Mouse (Mus musculus) limb, embryonic 13.5 days (tissue): ENCODE results near the gene Tenm3. TPM values are rescaled to one million over a fixed set of nuclear protein-coding genes. Genes with fewer than 3 reads are reported as not detected.
A peak's percentile ranks its signal among the peaks of the same experiment; 100 is the strongest.

Source experiments
- ATAC-seq: fragments of 200-750 bp; cut with Nextera tagmentation; 2 replicates; pipeline ENCODE4 v1.8.0; 2017; ENCODE audit warnings: low read depth, moderate number of reproducible peaks, moderate TSS enrichment; ENCODE audit not compliant: low FRiP score
- H3K27ac ChIP-seq: fragments of 300-500 bp; sonication (generic); 2 replicates; pipeline ENCODE4 v1.5.1; 2015; ENCODE audit warnings: inconsistent platforms, mild to moderate bottlenecking, moderate library complexity
- H3K27me3 ChIP-seq: fragments of 300-500 bp; sonication (generic); 2 replicates; pipeline ENCODE4 v1.6.1; 2015; ENCODE audit warnings: mild to moderate bottlenecking, inconsistent platforms
- H3K36me3 ChIP-seq: fragments of 300-500 bp; sonication (generic); 2 replicates; pipeline ENCODE4 v1.6.1; 2015; ENCODE audit warnings: inconsistent platforms, mild to moderate bottlenecking, moderate library complexity
- H3K4me1 ChIP-seq: fragments of 300-500 bp; sonication (generic); 2 replicates; pipeline ENCODE4 v1.6.1; 2015; ENCODE audit warnings: inconsistent platforms
- H3K4me2 ChIP-seq: fragments of 300-500 bp; sonication (generic); replicated peaks from 2 replicates; pipeline ENCODE4 v1.6.1; 2015; ENCODE audit warnings: inconsistent platforms, mild to moderate bottlenecking, moderate library complexity
- H3K4me3 ChIP-seq: fragments of 300-500 bp; sonication (generic); 2 replicates; pipeline ENCODE4 v1.5.1; 2015; ENCODE audit warnings: moderate library complexity, mild to moderate bottlenecking, inconsistent platforms
- H3K9ac ChIP-seq: fragments of 300-500 bp; sonication (generic); 2 replicates; pipeline ENCODE4 v1.6.1; 2015; ENCODE audit warnings: mild to moderate bottlenecking, inconsistent platforms
- H3K9me3 ChIP-seq: fragments of 300-500 bp; sonication (generic); 2 replicates; pipeline ENCODE4 v1.6.1; 2016; ENCODE audit warnings: inconsistent platforms
- WGBS: fragments of 180-500 bp; shearing (Covaris S2); methylation state at CpG from one replicate; pipeline ENCODE4 v1.1.7; 2015; 5-methylcytosine and 5-hydroxymethylcytosine counted together
- polyA plus RNA-seq: library from polyadenylated mRNA; unstranded; fragments of >200 nt; fragmentation: Nextera tagmentation; extraction: Ambion mirVana; gene quantifications from 2 replicates; pipeline ENCODE4 v1.2.1, GENCODE M21; 2015

The Tenm3 gene
- polyA plus RNA-seq: 38.3 and 41.0 TPM in 2 replicates

DNA sequence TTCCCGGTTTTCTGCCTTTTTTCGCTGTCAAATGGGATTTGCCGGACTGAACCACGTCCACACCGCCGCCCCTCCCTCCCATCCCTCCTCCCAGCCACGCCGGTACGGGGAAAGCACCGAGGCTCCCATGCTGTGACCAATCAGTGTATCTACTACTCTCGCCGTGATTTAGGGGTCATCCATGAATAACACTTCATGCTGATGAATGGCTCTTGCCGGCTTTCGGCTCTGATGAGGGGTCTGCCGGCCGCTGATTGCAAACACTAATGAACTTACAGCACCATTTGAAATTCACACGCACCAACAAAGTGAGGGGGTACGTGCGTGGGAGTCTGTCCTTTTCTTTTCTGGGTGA is at the start of gene Tenm3:
Gene Tenm3, minus strand, starts transcription at position 21 of the 355 bp plus-strand sequence.
- Histone ChIP-seq H3K27me3 (peaks cover 50% of the 10 kb centered on the region), H3K27ac (peak within 1 kb of the TSS; percentile 75), H3K9me3 (no peaks in the 10 kb centered on the region), H3K4me3 (peak within 1 kb of the TSS; percentile 75), H3K4me2 (peak within 1 kb of the TSS; percentile 90), H3K36me3 (no peaks in the 10 kb centered on the region), H3K4me1 (peaks cover 27% of the 10 kb centered on the region; the same call in 1 of the 2 replicates), H3K9ac (peak within 1 kb of the TSS; percentile 86)
- ATAC-seq: peak; percentile 45; the same call in 1 of the 2 replicates
- WGBS: under 1% methylated on average over 19 of the region's 19 CpGs

DNA sequence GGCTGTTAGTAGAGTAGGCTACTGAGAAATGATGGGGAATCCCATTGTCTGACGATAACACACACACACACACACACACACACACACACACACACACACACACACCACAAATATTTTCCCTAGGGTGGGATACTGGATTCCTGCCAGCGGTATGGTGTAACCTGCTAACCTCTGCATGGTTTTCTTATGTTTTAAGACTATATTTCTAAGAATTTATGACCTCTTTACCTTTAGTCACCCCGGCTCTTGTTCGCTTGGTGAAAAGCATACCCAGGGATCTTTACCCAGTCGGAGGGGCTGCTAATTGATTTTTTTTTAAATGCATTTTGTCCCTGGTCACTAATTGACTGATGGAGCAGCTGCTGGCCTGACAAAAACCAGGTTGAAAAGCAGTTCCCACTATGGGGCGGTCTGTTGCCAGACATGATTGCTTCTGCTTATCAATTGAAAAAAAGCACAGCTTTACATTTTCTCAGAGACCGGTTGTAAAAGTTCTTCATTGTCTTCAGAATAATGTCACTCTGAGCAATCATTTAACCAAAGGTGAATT is 46.5 kb upstream of the Tenm3 start:
- Histone ChIP-seq H3K4me3 (no peak overlapping the region), H3K9me3 (no peaks in the 10 kb centered on the region), H3K4me1 (peaks cover 1% of the 10 kb centered on the region; the same call in 1 of the 2 replicates), H3K36me3 (no peaks in the 10 kb centered on the region), H3K9ac (no peak overlapping the region), H3K4me2 (no peak overlapping the region), H3K27ac (no peak overlapping the region), H3K27me3 (no peaks in the 10 kb centered on the region)
- WGBS: 28% methylated on average over 7 of the region's 7 CpGs
- no peak for ATAC-seq

- Histone ChIP-seq H3K36me3 (no peaks in the 10 kb centered on the region), H3K4me2 (no peak overlapping the region), H3K27me3 (no peaks in the 10 kb centered on the region), H3K9me3 (no peaks in the 10 kb centered on the region), H3K9ac (no peak overlapping the region), H3K27ac (no peak overlapping the region), H3K4me1 (no peaks in the 10 kb centered on the region), H3K4me3 (no peak overlapping the region)
- ATAC-seq: no peak
- WGBS: 91% methylated on average over 4 of the region's 4 CpGs
Observed at GRCm38 (mm10) chr8:48884270-48884669, 40.5 kb upstream of the Tenm3 start.

GRCm38 (mm10) chr8:48880585-48880984 is 36.8 kb upstream of the Tenm3 start:
- H3K27me3 ChIP-seq: no peaks in the 10 kb centered on the region
- H3K4me1 ChIP-seq: no peaks in the 10 kb centered on the region
- WGBS: 87% methylated on average over 5 of the region's 5 CpGs
- H3K4me2 ChIP-seq: no peak overlapping the region
- H3K36me3 ChIP-seq: no peaks in the 10 kb centered on the region
- no peak overlapping the region for H3K9ac ChIP-seq
- no peak overlapping the region for H3K4me3 ChIP-seq
- ATAC-seq: no peak
- H3K9me3 ChIP-seq: no peaks in the 10 kb centered on the region
- H3K27ac ChIP-seq: no peak overlapping the region

GRCm38 (mm10) chr8:48865972-48866371 is 22.2 kb upstream of the Tenm3 start:
- no peak for ATAC-seq
- Histone ChIP-seq H3K4me3 (no peak overlapping the region), H3K4me1 (no peaks in the 10 kb centered on the region), H3K27me3 (no peaks in the 10 kb centered on the region), H3K27ac (no peak overlapping the region), H3K9ac (no peak overlapping the region), H3K36me3 (no peaks in the 10 kb centered on the region), H3K4me2 (no peak overlapping the region), H3K9me3 (no peaks in the 10 kb centered on the region)
- 90% methylated on average over 5 of the region's 5 CpGs for WGBS

DNA sequence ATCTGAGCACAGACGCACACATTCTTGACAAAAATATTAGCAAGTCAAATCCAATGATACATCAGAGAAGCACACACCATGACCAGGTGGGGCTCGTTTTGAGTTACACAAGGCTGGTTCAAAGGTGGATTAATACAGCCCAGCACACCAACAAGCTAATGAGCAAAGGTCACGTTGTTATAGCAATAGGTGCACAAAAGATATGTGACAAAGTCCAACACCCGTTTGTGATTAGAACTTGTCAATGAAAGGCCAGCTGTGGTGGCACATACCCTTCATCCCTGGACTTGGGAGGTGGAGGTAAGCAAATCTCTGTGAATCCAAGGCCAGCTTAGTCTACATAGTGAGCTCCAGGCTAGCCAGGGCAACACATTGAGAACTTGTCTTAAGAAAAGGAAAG is 21.7 kb upstream of the Tenm3 start:
- Histone ChIP-seq H3K36me3 (no peaks in the 10 kb centered on the region), H3K4me3 (no peak overlapping the region), H3K27me3 (no peaks in the 10 kb centered on the region), H3K4me1 (no peaks in the 10 kb centered on the region), H3K4me2 (no peak overlapping the region), H3K27ac (no peak overlapping the region), H3K9me3 (no peaks in the 10 kb centered on the region), H3K9ac (no peak overlapping the region)
- 25% methylated on average over 4 of the region's 4 CpGs for WGBS
- ATAC-seq: no peak

- Histone ChIP-seq H3K4me3 (no peak overlapping the region), H3K27me3 (peaks cover 24% of the 10 kb centered on the region), H3K9ac (no peak overlapping the region), H3K9me3 (no peaks in the 10 kb centered on the region), H3K4me2 (no peak overlapping the region), H3K4me1 (0 out of 2 replicates have a peak, but pooled peaks cover 6% of the 10 kb centered on the region), H3K36me3 (no peaks in the 10 kb centered on the region), H3K27ac (no peak overlapping the region)
- ATAC-seq: no peak
- 55% methylated on average over 8 of the region's 8 CpGs for WGBS
Observed at GRCm38 (mm10) chr8:48850223-48851010, 6.7 kb upstream of the Tenm3 start.

DNA sequence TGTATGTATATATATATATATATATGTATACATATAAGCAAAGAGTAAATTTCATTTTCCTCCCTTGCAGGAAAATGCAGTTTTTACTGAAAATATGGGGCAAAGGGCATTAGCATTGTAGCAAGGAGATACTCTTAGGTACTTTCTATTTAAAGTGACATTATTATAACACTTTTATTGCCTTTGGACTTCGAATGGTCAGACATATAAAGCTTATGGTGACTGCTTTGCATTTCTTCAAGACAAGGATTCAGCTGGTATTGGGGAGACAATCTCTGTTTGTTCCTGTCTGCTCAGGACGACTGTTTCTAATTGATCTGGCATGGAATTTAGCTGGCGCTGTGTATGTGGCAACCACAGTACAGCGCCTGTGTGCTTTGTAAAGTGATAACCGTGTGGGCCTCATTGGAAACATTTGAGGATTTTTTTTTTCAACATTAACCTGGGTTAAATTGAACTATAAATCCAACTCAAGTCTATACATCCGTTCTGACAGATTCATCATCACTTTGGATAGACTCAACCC is 5.4 kb upstream of the Tenm3 start:
- Histone ChIP-seq H3K27ac (no peak overlapping the region), H3K9me3 (no peaks in the 10 kb centered on the region), H3K27me3 (peaks cover 37% of the 10 kb centered on the region), H3K4me2 (no peak overlapping the region), H3K9ac (no peak overlapping the region), H3K36me3 (no peaks in the 10 kb centered on the region), H3K4me3 (no peak overlapping the region), H3K4me1 (peaks cover 15% of the 10 kb centered on the region; the same call in 1 of the 2 replicates)
- no peak for ATAC-seq
- WGBS: 36% methylated on average over 6 of the region's 6 CpGs

GRCm38 (mm10) chr8:48844961-48845360 is 1.2 kb upstream of the Tenm3 start:
- Histone ChIP-seq H3K36me3 (no peaks in the 10 kb centered on the region), H3K27ac (no peak overlapping the region), H3K9ac (peak overlapping the region; percentile 86), H3K27me3 (peaks cover 49% of the 10 kb centered on the region), H3K4me1 (peaks cover 27% of the 10 kb centered on the region; the same call in 1 of the 2 replicates), H3K9me3 (no peaks in the 10 kb centered on the region), H3K4me3 (peak overlapping the region; percentile 75), H3K4me2 (peak overlapping the region; percentile 90)
- ATAC-seq: no peak
- WGBS: 6% methylated on average over 12 of the region's 12 CpGs

GRCm38 (mm10) chr8:48844370-48844905 is 687 bp upstream of the Tenm3 start:
- Histone ChIP-seq H3K4me3 (peak overlapping the region; percentile 75), H3K36me3 (no peaks in the 10 kb centered on the region), H3K9ac (peak overlapping the region; percentile 86), H3K27me3 (peaks cover 49% of the 10 kb centered on the region), H3K27ac (no peak overlapping the region), H3K4me1 (peaks cover 27% of the 10 kb centered on the region; the same call in 1 of the 2 replicates), H3K4me2 (peak overlapping the region; percentile 90), H3K9me3 (no peaks in the 10 kb centered on the region)
- whole genome bisulfite sequencing: 2% methylated on average over 14 of the region's 14 CpGs
- ATAC-seq: no peak

DNA sequence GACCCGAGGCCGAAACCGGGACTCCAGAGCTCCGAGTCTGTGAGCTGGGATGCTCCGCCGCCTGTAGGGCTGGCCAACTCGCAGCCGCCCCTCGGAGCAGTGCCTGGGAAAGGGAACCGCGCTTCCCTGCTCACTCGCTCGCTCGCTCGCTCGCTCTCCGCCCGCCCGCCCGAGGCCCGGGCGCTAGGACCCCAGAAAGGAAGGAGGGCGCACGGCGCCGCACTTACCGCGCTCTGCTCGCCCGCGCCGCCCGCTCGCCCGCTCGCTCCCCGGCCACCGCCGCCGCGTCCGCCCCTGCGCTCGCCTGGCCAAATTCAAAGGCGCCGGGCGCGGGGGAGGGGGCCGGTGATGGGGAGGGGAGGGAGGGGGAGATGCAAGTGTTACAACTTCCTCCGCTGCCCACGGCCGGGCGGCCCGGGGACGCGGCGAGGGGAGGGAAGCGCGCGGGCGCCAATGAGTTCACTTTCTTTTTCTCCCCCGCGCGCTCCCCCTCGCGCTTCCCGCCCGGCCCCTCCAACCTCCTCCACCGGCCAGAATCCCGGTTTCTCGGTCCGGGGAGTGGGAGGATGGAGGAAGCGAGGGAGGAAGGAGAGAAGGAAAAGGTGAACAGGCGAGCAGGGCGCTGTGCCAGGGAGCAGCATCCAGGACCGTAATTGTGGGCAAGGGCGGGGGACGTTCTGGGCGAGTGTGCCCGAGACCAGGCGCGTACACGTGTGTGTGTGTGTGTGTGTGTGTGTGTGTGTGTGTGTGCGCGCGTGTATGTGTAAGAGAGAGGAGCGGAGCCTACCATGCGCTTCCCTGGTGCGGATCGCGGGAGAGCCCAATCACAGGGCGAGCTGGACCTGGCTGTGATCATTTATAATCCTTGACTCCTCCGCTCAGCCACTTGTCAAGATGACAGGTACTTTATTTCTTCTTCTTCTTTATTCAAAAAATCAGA is 490 bp downstream of the Tenm3 start:
- Histone ChIP-seq H3K4me2 (peak overlapping the region; percentile 90), H3K27me3 (peaks cover 53% of the 10 kb centered on the region), H3K36me3 (no peaks in the 10 kb centered on the region), H3K9me3 (no peaks in the 10 kb centered on the region), H3K4me3 (peak overlapping the region; percentile 75), H3K9ac (peak overlapping the region; percentile 86), H3K4me1 (peaks cover 27% of the 10 kb centered on the region; the same call in 1 of the 2 replicates), H3K27ac (peak overlapping the region; percentile 75)
- ATAC-seq: peak; percentile 79
- WGBS: under 1% methylated on average over 81 of the region's 93 CpGs
